Mouse (Mus musculus) erythroblast, embryonic 14.5 days (primary cell): ENCODE measurements around the gene Zfp800.

ENCODE experiments used
- GATA1 ChIP-seq: IDR thresholded peaks from 2 replicates; pipeline ENCODE4 v1.6.1; 2012; ENCODE audit warnings: low read length, inconsistent platforms, mixed read lengths
- TAL1 ChIP-seq: IDR thresholded peaks from 3 replicates; pipeline ENCODE4 v1.6.1; 2012; ENCODE audit warnings: low read length, inconsistent platforms, mixed read lengths

DNA sequence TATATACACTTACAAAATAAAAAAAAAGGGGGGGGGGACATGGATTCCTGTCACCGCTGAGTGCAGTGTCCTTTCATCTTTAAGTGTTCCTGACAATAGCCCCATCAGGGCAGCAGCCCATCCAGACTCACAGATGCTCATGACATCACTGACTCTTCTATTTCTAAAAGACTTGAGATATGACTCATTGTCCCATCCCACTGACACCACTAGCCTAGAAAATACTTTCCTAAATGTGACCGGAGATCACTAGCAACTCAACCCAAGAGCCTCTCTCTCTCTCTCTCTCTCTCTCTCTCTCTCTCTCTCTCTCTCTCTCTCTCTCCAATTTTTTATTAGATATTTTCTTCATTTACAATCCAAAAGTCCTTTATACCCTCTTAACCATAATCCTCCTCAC is 205.9 kb downstream of the Zfp800 start:
- TF ChIP-seq TAL1 (no peak), GATA1 (no peak)
